Mouse (Mus musculus) lung, postnatal 10 days (tissue): ENCODE results near the gene Tial1.

Experiments
- DNase-seq: peaks from one replicate; pipeline ENCODE4 v3.0.0; 2021

Gene Tial1

GRCm38 (mm10) chr7:128414433-128414832 lies 47.1 kb downstream of the Tial1 start:
- DNase-seq, result no peak

GRCm38 (mm10) chr7:128412071-128412833 lies 49.3 kb downstream of the Tial1 start:
- DNase-seq, result peak; percentile 49

- DNase-seq, result no peak
Measured at GRCm38 (mm10) chr7:128410708-128411413, 50.7 kb downstream of the Tial1 start.

- DNase-seq, result peak; percentile 25
Measured at GRCm38 (mm10) chr7:128408265-128408664, 53.3 kb downstream of the Tial1 start.

- DNase-seq, result no peak
Measured at GRCm38 (mm10) chr7:128403988-128404387, 57.5 kb downstream of the Tial1 start.

- DNase-seq, result no peak
Measured at GRCm38 (mm10) chr7:128403586-128403985, 57.9 kb downstream of the Tial1 start.

GRCm38 (mm10) chr7:128403128-128403527 lies 58.4 kb downstream of the Tial1 start:
- no peak for DNase-seq

- DNase-seq, result no peak
Measured at GRCm38 (mm10) chr7:128402577-128402976, 58.9 kb downstream of the Tial1 start.

- DNase-seq, result no peak
Measured at GRCm38 (mm10) chr7:128398664-128399063, 62.9 kb downstream of the Tial1 start.

- no peak for DNase-seq
Measured at GRCm38 (mm10) chr7:128397066-128397465, 64.5 kb downstream of the Tial1 start.

- no peak for DNase-seq
Measured at GRCm38 (mm10) chr7:128393756-128394155, 67.8 kb downstream of the Tial1 start.

- no peak for DNase-seq
Measured at GRCm38 (mm10) chr7:128392972-128393314, 68.6 kb downstream of the Tial1 start.

- DNase-seq, result peak; percentile 26
Measured at GRCm38 (mm10) chr7:128392071-128392971, 69.2 kb downstream of the Tial1 start.

GRCm38 (mm10) chr7:128391267-128392057 lies 70.1 kb downstream of the Tial1 start:
- DNase-seq, result no peak
